Mouse (Mus musculus) midbrain, embryonic 14.5 days (tissue): Measurements from ENCODE around the gene Myh10. TPM values are rescaled to one million over a fixed set of nuclear protein-coding genes. Genes with fewer than 3 reads are reported as not detected.
"Not testable (repeated sequence)": the region's sequence is repeated elsewhere in the genome, so short reads cannot be mapped to it uniquely, and the experiment has no call there.

ENCODE experiments used
- ATAC-seq: fragments of 200-750 bp; cut with Nextera tagmentation; 2 replicates; pipeline ENCODE4 v1.8.0; 2017; ENCODE audit warnings: moderate number of reproducible peaks, moderate library complexity; ENCODE audit not compliant: low FRiP score, low TSS enrichment
- DNase-seq: peaks from one replicate; pipeline ENCODE4 v3.0.0-alpha.2; 2015
- H3K27ac ChIP-seq: fragments of 300-500 bp; sonication (generic); replicated peaks from 2 replicates; pipeline ENCODE4 v1.5.1; 2014; ENCODE audit warnings: mild to moderate bottlenecking, low read depth, low read length, moderate library complexity
- H3K27me3 ChIP-seq: fragments of 300-500 bp; sonication (generic); 2 replicates; pipeline ENCODE4 v1.6.1; 2014; ENCODE audit warnings: low read length, control low read depth, mixed read lengths; ENCODE audit not compliant: control insufficient read depth, insufficient read depth
- H3K36me3 ChIP-seq: fragments of 300-500 bp; sonication (generic); 2 replicates; pipeline ENCODE4 v1.6.1; 2014; ENCODE audit warnings: low read length, control low read depth; ENCODE audit not compliant: control insufficient read depth, insufficient read depth
- H3K4me1 ChIP-seq: fragments of 300-500 bp; sonication (generic); 2 replicates; pipeline ENCODE4 v1.6.1; 2014; ENCODE audit warnings: mild to moderate bottlenecking, antibody characterized with exemption, low read length, control low read depth; ENCODE audit not compliant: control insufficient read depth, insufficient read depth
- H3K4me2 ChIP-seq: fragments of 300-500 bp; sonication (generic); 2 replicates; pipeline ENCODE4 v1.6.1; 2014; ENCODE audit warnings: mild to moderate bottlenecking, low read length, moderate library complexity
- H3K4me3 ChIP-seq: fragments of 300-500 bp; sonication (generic); replicated peaks from 2 replicates; pipeline ENCODE4 v1.5.1; 2014; ENCODE audit warnings: low read depth, low read length
- H3K9ac ChIP-seq: fragments of 300-500 bp; sonication (generic); replicated peaks from 2 replicates; pipeline ENCODE4 v1.6.1; 2014; ENCODE audit warnings: mild to moderate bottlenecking, low read length, moderate library complexity
- H3K9me3 ChIP-seq: fragments of 300-500 bp; sonication (generic); 2 replicates; pipeline ENCODE4 v1.6.1; 2016; ENCODE audit warnings: low read length, control low read depth, mixed read lengths; ENCODE audit not compliant: control insufficient read depth
- WGBS: fragments of 180-500 bp; shearing (Covaris S2); extraction: QIAGEN DNeasy Blood & Tissue Kit; methylation state at CpG from one replicate; pipeline ENCODE4 v1.1.7; 2014; 5-methylcytosine and 5-hydroxymethylcytosine counted together
- polyA plus RNA-seq: library from polyadenylated mRNA; unstranded; fragments of >200 nt; fragmentation: Nextera tagmentation; extraction: Ambion mirVana; gene quantifications from 2 replicates; pipeline ENCODE4 v1.2.1, GENCODE M21; 2014

Gene Myh10
- polyA plus RNA-seq, 1 experiment from 2014 or later, result 107 TPM

DNA sequence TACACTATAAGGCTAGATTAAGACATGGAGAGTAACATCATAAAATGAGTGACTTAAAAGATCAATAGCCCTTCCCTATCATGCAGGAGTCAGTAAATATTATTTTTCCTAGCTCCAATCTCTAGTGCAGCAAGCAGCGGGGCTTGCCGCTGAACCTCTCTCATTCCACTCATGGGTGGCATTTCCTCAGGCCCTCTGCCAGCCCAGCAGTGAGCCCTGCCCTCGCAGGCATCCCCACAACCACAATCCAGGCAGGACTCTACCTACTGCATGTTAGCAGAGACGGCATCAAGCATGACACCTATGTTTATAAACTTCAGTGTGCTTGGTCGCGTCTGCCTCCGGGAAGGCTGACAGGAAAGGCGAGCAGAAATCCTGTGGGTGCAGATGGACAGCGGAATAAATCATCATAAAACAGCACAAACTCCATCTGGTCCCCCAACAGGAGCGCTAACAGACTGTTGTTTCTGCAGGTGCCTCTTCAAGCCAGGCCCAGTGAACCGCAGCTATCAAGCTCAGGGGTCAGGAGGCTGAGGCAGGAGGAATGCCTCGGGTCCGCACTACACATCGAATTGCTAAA is 128.0 kb downstream of the Myh10 start:
- Histone ChIP-seq H3K9me3 (no peaks in the 10 kb centered on the region), H3K9ac (no peak overlapping the region), H3K36me3 (peaks cover 84% of the 10 kb centered on the region)

DNA sequence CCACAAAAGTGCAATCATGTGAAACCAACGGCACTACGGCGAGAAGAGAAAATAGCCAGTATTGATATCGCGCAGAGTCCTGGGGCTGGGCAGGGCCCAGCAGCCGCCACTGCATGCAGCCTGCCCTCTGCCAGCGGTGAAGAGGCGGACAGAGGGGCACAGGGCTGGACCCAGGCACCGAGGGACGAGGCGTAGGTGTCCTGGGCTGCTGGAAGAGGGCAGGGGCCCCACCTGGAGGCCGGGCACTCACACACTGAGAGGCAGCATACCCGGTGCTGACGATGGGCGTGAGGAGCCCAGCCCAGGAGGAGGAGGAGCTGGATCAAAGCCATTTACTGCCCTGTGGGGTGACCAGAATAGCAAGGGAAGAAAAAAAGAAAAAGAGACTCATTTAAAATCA is 131.0 kb downstream of the Myh10 start:
- ATAC-seq (no peak), DNase-seq (no peak)
- Histone ChIP-seq H3K27ac (no peak overlapping the region), H3K9ac (no peak overlapping the region), H3K4me1 (no peaks in the 10 kb centered on the region), H3K36me3 (peaks cover 72% of the 10 kb centered on the region), H3K4me2 (no peak overlapping the region), H3K4me3 (no peak overlapping the region), H3K9me3 (no peaks in the 10 kb centered on the region), H3K27me3 (no peaks in the 10 kb centered on the region)
- WGBS, result 90% methylated on average over 15 of the region's 15 CpGs

More for the DNA sequence above, 128.0 kb downstream of the Myh10 start:
- H3K27me3 ChIP-seq, result no peaks in the 10 kb centered on the region
- H3K4me3 ChIP-seq, result no peak overlapping the region
- 94% methylated on average over 14 of the region's 14 CpGs for WGBS
- DNase-seq (no peak), ATAC-seq (no peak)
- no peak overlapping the region for H3K4me2 ChIP-seq
- no peak overlapping the region for H3K27ac ChIP-seq
- no peaks in the 10 kb centered on the region for H3K4me1 ChIP-seq

DNA sequence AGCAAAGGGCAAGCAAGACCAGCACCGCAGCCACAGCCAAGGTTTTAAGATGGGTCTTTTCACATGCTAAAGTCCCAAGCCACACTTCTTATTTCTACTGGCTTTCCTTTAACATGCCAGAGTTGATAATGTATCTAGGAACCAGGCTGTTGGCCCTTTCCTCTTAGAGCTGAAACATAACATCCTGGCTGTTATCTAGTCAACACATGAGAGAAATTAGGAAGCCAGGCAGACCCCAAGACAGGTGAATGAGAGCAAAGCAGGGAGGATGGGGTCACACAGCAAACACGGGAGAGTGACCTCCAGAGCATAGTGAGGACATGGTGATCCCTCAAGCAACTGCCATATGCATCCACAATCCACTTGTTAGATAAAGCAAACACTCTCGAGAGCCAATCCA is 135.4 kb downstream of the Myh10 start:
- no peaks in the 10 kb centered on the region for H3K4me1 ChIP-seq
- 76% methylated on average over 3 of the region's 3 CpGs for WGBS
- no peak overlapping the region for H3K4me3 ChIP-seq
- H3K36me3 ChIP-seq, result peaks cover 67% of the 10 kb centered on the region
- DNase-seq (no peak), ATAC-seq (no peak)
- H3K9ac ChIP-seq, result no peak overlapping the region
- H3K27me3 ChIP-seq, result no peaks in the 10 kb centered on the region
- H3K9me3 ChIP-seq, result no peaks in the 10 kb centered on the region
- no peak overlapping the region for H3K4me2 ChIP-seq
- H3K27ac ChIP-seq, result no peak overlapping the region

DNA sequence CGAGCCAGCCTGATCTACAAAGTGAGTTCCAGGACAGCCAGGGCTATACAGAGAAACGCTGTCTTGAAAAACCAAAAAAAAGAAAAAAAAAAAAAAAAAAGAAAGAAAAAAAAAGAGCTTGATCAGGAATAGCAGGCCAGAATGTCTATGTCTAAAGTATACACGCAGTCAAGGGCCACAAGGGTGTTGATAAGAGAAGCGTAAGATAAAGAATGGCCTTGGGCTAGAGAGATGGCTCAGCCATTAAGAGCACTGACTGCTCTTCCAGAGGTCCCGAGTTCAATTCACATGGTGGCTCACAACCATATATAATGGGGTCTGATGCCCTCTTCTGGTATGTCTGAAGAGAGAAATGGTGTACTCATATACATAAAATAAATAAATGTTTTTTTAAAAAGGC is 140.2 kb downstream of the Myh10 start:
- peaks cover 81% of the 10 kb centered on the region for H3K36me3 ChIP-seq
- not testable (repeated sequence) for H3K4me3 ChIP-seq, H3K27me3 ChIP-seq, H3K4me1 ChIP-seq, ATAC-seq, H3K9ac ChIP-seq, H3K4me2 ChIP-seq, H3K27ac ChIP-seq, H3K9me3 ChIP-seq, DNase-seq
- WGBS, result 97% methylated on average over 5 of the region's 5 CpGs

DNA sequence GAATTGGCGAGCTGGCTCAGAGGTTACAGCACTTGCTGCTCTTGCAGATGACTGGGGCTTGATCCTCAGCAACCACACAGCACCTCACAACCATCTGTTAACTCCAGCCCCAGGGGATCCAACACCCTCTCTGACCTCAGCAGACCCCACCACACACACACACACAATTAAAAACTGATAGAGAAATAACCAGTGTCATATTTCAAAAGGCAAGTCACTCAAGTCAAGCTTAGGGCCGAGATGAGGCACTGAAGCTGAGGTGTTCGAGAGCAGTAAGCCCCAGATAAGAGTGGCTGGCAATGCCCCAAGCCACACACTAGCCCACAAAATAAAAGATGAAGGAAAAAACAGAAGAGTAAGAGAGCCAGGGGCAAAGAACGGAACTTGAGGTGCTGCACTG is 141.4 kb downstream of the Myh10 start:
- no peak for DNase-seq
- H3K4me2 ChIP-seq, result no peak overlapping the region
- H3K4me3 ChIP-seq, result no peak overlapping the region
- ATAC-seq, result no peak
- no peaks in the 10 kb centered on the region for H3K9me3 ChIP-seq
- H3K4me1 ChIP-seq, result no peaks in the 10 kb centered on the region
- H3K27ac ChIP-seq, result no peak overlapping the region
- no peaks in the 10 kb centered on the region for H3K27me3 ChIP-seq
- peaks cover 72% of the 10 kb centered on the region for H3K36me3 ChIP-seq
- whole genome bisulfite sequencing, result 82% methylated on average over 4 of the region's 4 CpGs
- H3K9ac ChIP-seq, result no peak overlapping the region

DNA sequence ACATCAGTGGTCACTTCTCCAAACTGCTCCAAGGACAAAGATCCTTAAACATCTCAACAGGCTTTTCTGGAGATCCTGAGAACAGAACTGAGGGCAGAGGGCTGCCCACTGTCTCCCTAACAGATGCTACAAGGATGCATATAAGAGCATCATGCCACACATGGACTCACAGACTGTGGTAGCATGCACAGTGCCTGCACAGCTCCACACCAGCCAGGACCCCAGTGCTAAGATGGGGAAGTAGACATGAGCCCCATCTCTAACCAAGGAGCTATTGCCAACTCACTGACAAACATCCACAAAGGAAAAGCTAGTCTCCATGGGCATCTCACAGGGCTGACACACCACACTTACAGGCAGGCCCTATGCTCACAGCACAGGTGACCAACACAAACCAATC is 142.2 kb downstream of the Myh10 start:
- peaks cover 69% of the 10 kb centered on the region for H3K36me3 ChIP-seq
- H3K4me1 ChIP-seq, result no peaks in the 10 kb centered on the region
- no peak overlapping the region for H3K4me3 ChIP-seq
- DNase-seq (no peak), ATAC-seq (no peak)
- H3K9me3 ChIP-seq, result no peaks in the 10 kb centered on the region
- no peak overlapping the region for H3K27ac ChIP-seq
- H3K27me3 ChIP-seq, result no peaks in the 10 kb centered on the region
- no peak overlapping the region for H3K9ac ChIP-seq
- H3K4me2 ChIP-seq, result no peak overlapping the region

DNA sequence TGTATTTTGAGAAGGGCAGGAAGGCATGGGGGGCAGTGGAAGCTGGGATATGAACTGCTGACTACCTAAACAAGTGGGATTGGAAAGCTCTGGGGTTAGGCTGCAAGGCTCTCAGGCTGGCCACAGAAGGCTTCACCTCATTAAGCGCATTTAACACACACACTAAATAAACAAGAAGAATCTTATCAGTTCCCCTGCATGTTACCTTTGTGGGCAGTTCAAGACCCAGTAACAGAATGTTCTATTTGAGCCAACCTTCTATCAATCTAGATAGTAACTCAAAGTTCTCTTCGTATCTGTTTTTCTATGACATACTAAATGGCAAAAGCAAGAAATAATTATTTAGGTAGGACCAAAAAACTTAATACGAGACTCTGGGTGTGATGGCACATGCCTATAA is 143.7 kb downstream of the Myh10 start:
- H3K27ac ChIP-seq, result no peak overlapping the region
- H3K4me1 ChIP-seq, result no peaks in the 10 kb centered on the region
- no peak overlapping the region for H3K9ac ChIP-seq
- no peaks in the 10 kb centered on the region for H3K27me3 ChIP-seq
- H3K4me2 ChIP-seq, result no peak overlapping the region
- no peak for DNase-seq
- H3K9me3 ChIP-seq, result no peaks in the 10 kb centered on the region
- peaks cover 71% of the 10 kb centered on the region for H3K36me3 ChIP-seq
- ATAC-seq, result no peak
- WGBS, result 91% methylated on average over 3 of the region's 3 CpGs
- H3K4me3 ChIP-seq, result no peak overlapping the region

DNA sequence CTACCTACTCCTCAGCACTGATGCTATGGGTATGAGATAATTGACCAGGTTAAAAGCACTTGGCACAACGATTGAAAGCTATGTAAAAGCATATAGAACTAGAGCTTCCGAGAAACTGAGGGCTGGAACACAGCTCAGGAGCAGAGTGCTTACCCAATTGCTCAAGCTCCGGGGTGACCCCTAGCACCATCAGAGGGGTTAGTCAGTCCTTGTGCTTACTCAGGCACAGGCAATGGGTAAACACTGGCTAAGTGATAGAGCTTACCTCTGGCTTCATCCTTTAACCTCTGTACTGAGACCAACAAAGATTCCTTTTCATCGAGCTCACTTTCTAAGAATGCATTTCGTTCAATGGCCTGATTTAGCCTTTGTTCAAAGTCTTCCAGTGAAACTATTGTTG is 148.2 kb downstream of the Myh10 start:
- H3K36me3 ChIP-seq, result peaks cover 50% of the 10 kb centered on the region
- no peak overlapping the region for H3K27ac ChIP-seq
- no peak overlapping the region for H3K9ac ChIP-seq
- no peak overlapping the region for H3K4me2 ChIP-seq
- DNase-seq (no peak), ATAC-seq (no peak)
- H3K27me3 ChIP-seq, result no peaks in the 10 kb centered on the region
- H3K4me1 ChIP-seq, result no peaks in the 10 kb centered on the region
- H3K9me3 ChIP-seq, result no peaks in the 10 kb centered on the region
- no peak overlapping the region for H3K4me3 ChIP-seq
- WGBS, result 71% methylated on average over 5 of the region's 5 CpGs

DNA sequence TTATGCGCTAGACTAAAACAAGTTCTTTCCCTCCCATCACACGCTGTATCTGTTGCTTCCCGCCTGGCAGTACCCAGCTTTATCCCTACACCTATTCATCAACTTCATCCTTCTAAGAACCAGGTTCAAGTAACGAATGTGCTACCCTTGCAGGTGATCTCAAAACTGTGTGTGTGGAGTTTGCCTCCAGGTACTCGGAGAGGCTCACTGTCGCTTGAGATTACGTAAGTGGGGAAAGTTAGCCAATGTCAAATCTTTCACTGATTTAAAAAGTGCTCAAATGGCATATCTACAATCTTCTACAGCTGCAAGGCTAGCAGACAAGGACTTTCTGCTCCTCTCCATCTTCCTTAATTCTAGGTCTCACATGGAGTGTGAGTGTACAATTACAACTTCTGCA is 159.5 kb downstream of the Myh10 start:
- no peaks in the 10 kb centered on the region for H3K36me3 ChIP-seq
- H3K27ac ChIP-seq, result no peak overlapping the region
- peaks cover 21% of the 10 kb centered on the region for H3K4me1 ChIP-seq
- H3K9ac ChIP-seq, result 0 out of 2 replicates have a peak overlapping the region, but pooled peaks have one; percentile 1
- H3K27me3 ChIP-seq, result no peaks in the 10 kb centered on the region
- no peaks in the 10 kb centered on the region for H3K9me3 ChIP-seq
- no peak for DNase-seq
- no peak overlapping the region for H3K4me3 ChIP-seq
- peak overlapping the region; percentile 11 for H3K4me2 ChIP-seq
- WGBS, result 90% methylated on average over 7 of the region's 7 CpGs
- no peak for ATAC-seq
